Mouse (Mus musculus) forebrain, embryonic 11.5 days (tissue): ENCODE measurements around the gene Slc34a3. TPM values are rescaled to one million over a fixed set of nuclear protein-coding genes. Genes with fewer than 3 reads are reported as not detected.

Experiments
- ATAC-seq: fragments of 200-750 bp; cut with Nextera tagmentation; replicated peaks from 2 replicates; pipeline ENCODE4 v1.8.0; 2017; ENCODE audit warnings: moderate TSS enrichment; ENCODE audit not compliant: low FRiP score
- DNase-seq: peaks from one replicate; pipeline ENCODE4 v3.0.0-alpha.2; 2017; ENCODE audit warnings: low spot score
- H3K27ac ChIP-seq: fragments of 300-500 bp; sonication (generic); 2 replicates; pipeline ENCODE4 v1.5.1; 2014; ENCODE audit warnings: low read depth, low read length
- H3K27me3 ChIP-seq: fragments of 300-500 bp; sonication (generic); 2 replicates; pipeline ENCODE4 v1.6.1; 2014; ENCODE audit warnings: mild to moderate bottlenecking, low read length, mixed read lengths; ENCODE audit not compliant: control insufficient read depth, insufficient read depth
- H3K36me3 ChIP-seq: fragments of 300-500 bp; sonication (generic); 2 replicates; pipeline ENCODE4 v1.6.1; 2014; ENCODE audit warnings: mild to moderate bottlenecking, low read length, moderate library complexity, mixed read lengths; ENCODE audit not compliant: control insufficient read depth, insufficient read depth
- H3K4me1 ChIP-seq: fragments of 300-500 bp; sonication (generic); replicated peaks from 2 replicates; pipeline ENCODE4 v1.6.1; 2014; ENCODE audit warnings: low read length, mixed read lengths; ENCODE audit not compliant: control insufficient read depth, insufficient read depth
- H3K4me2 ChIP-seq: fragments of 300-500 bp; sonication (generic); 2 replicates; pipeline ENCODE4 v1.6.1; 2014; ENCODE audit warnings: low read depth, mild to moderate bottlenecking, low read length, moderate library complexity, mixed read lengths; ENCODE audit not compliant: severe bottlenecking
- H3K4me3 ChIP-seq: fragments of 300-500 bp; sonication (generic); 2 replicates; pipeline ENCODE4 v1.5.1; 2014; ENCODE audit warnings: low read depth, low read length
- H3K9ac ChIP-seq: fragments of 300-500 bp; sonication (generic); 2 replicates; pipeline ENCODE4 v1.6.1; 2014; ENCODE audit warnings: low read length
- H3K9me3 ChIP-seq: fragments of 300-500 bp; sonication (generic); 2 replicates; pipeline ENCODE4 v1.6.1; 2016; ENCODE audit warnings: low read length, mixed read lengths; ENCODE audit not compliant: control insufficient read depth
- WGBS: fragments of 180-500 bp; shearing (Covaris S2); extraction: QIAGEN DNeasy Blood & Tissue Kit; methylation state at CpG from one replicate; pipeline ENCODE4 v1.1.7; 2014; 5-methylcytosine and 5-hydroxymethylcytosine counted together
- polyA plus RNA-seq: library from polyadenylated mRNA; unstranded; fragments of >200 nt; fragmentation: Nextera tagmentation; extraction: Ambion mirVana; gene quantifications from 2 replicates; pipeline ENCODE4 v1.2.1, GENCODE M21; 2014

The Slc34a3 gene
- polyA plus RNA-seq, 1 experiment from 2014 or later, result not detected

GRCm38 (mm10) chr2:25211121-25211670, 23.0 kb downstream of the Slc34a3 start, which contains the start of gene Nelfb:
Nelfb (minus strand) TSS chr2:25211489.
- Histone ChIP-seq H3K9ac (peak within 1 kb of the TSS; percentile 89), H3K4me2 (peak within 1 kb of the TSS; percentile 75), H3K36me3 (no peaks in the 10 kb centered on the region), H3K27ac (peak within 1 kb of the TSS; percentile 57), H3K9me3 (no peaks in the 10 kb centered on the region), H3K4me1 (peaks cover 6% of the 10 kb centered on the region; the same call in 1 of the 2 replicates), H3K4me3 (peak within 1 kb of the TSS; percentile 78), H3K27me3 (no peaks in the 10 kb centered on the region)
- WGBS, result under 1% methylated on average over 43 of the region's 44 CpGs
- ATAC-seq (peak; percentile 95), DNase-seq (peak; percentile 95)

- Histone ChIP-seq H3K4me1 (peaks cover 6% of the 10 kb centered on the region; the same call in 1 of the 2 replicates), H3K27ac (peak overlapping the region; percentile 57), H3K9ac (peak overlapping the region; percentile 89), H3K27me3 (no peaks in the 10 kb centered on the region), H3K9me3 (no peaks in the 10 kb centered on the region), H3K36me3 (peaks cover 5% of the 10 kb centered on the region; the same call in 1 of the 2 replicates), H3K4me3 (peak overlapping the region; percentile 78), H3K4me2 (peak overlapping the region; percentile 75)
- peak; percentile 2; the same call in 1 of the 2 replicates for ATAC-seq
- DNase-seq, result no peak
- 1% methylated on average over 24 of the region's 24 CpGs for WGBS
Measured at GRCm38 (mm10) chr2:25210686-25211085, 23.5 kb downstream of the Slc34a3 start.

GRCm38 (mm10) chr2:25207593-25207992, 26.6 kb downstream of the Slc34a3 start:
- Histone ChIP-seq H3K9me3 (no peaks in the 10 kb centered on the region), H3K27me3 (no peaks in the 10 kb centered on the region), H3K4me2 (no peak overlapping the region), H3K27ac (no peak overlapping the region), H3K9ac (no peak overlapping the region), H3K4me3 (no peak overlapping the region), H3K4me1 (peaks cover 6% of the 10 kb centered on the region; the same call in 1 of the 2 replicates), H3K36me3 (peaks cover 11% of the 10 kb centered on the region; the same call in 1 of the 2 replicates)
- WGBS, result 85% methylated on average over 1 of the region's 1 CpGs
- DNase-seq, result no peak
- ATAC-seq, result no peak

GRCm38 (mm10) chr2:25203631-25204214, 30.4 kb downstream of the Slc34a3 start:
- Histone ChIP-seq H3K4me2 (no peak overlapping the region), H3K9ac (no peak overlapping the region), H3K4me1 (no peaks in the 10 kb centered on the region), H3K36me3 (peaks cover 22% of the 10 kb centered on the region), H3K9me3 (no peaks in the 10 kb centered on the region), H3K4me3 (no peak overlapping the region), H3K27me3 (no peaks in the 10 kb centered on the region), H3K27ac (no peak overlapping the region)
- DNase-seq (no peak), ATAC-seq (no peak)
- 65% methylated on average over 4 of the region's 4 CpGs for WGBS

- no peaks in the 10 kb centered on the region for H3K4me1 ChIP-seq
- no peak overlapping the region for H3K4me2 ChIP-seq
- H3K9ac ChIP-seq, result no peak overlapping the region
- no peak overlapping the region for H3K27ac ChIP-seq
- H3K4me3 ChIP-seq, result no peak overlapping the region
- peaks cover 10% of the 10 kb centered on the region for H3K27me3 ChIP-seq
- ATAC-seq, result no peak
- H3K9me3 ChIP-seq, result no peaks in the 10 kb centered on the region
- no peak for DNase-seq
- peaks cover 17% of the 10 kb centered on the region for H3K36me3 ChIP-seq
- 94% methylated on average over 2 of the region's 2 CpGs for WGBS
Measured at GRCm38 (mm10) chr2:25200631-25201030, 33.5 kb downstream of the Slc34a3 start.

GRCm38 (mm10) chr2:25197946-25198345, 36.2 kb downstream of the Slc34a3 start:
- DNase-seq (no peak), ATAC-seq (no peak)
- no peak overlapping the region for H3K9ac ChIP-seq
- no peak overlapping the region for H3K4me3 ChIP-seq
- peaks cover 15% of the 10 kb centered on the region for H3K36me3 ChIP-seq
- H3K4me1 ChIP-seq, result no peaks in the 10 kb centered on the region; the same call in 1 of the 2 replicates
- no peak overlapping the region for H3K4me2 ChIP-seq
- no peak overlapping the region for H3K27ac ChIP-seq
- H3K9me3 ChIP-seq, result no peaks in the 10 kb centered on the region
- peaks cover 23% of the 10 kb centered on the region for H3K27me3 ChIP-seq

- Histone ChIP-seq H3K27ac (no peak overlapping the region), H3K9me3 (no peaks in the 10 kb centered on the region)
- no peak for ATAC-seq
Measured at GRCm38 (mm10) chr2:25197191-25197590, 37.0 kb downstream of the Slc34a3 start.

GRCm38 (mm10) chr2:25196172-25196954, 37.8 kb downstream of the Slc34a3 start, which contains the start of gene Tor4a:
Tor4a (minus strand) TSS chr2:25196886.
- Histone ChIP-seq H3K9me3 (no peaks in the 10 kb centered on the region), H3K9ac (no peak within 1 kb of the TSS), H3K4me2 (no peak within 1 kb of the TSS), H3K27ac (no peak within 1 kb of the TSS), H3K36me3 (peaks cover 8% of the 10 kb centered on the region), H3K4me1 (no peaks in the 10 kb centered on the region; the same call in 1 of the 2 replicates), H3K4me3 (no peak within 1 kb of the TSS), H3K27me3 (peaks cover 23% of the 10 kb centered on the region)
- DNase-seq (no peak), ATAC-seq (no peak)
- 8% methylated on average over 8 of the region's 8 CpGs for WGBS

More at GRCm38 (mm10) chr2:25197191-25197590, 37.0 kb downstream of the Slc34a3 start:
- Histone ChIP-seq H3K4me1 (no peaks in the 10 kb centered on the region; the same call in 1 of the 2 replicates), H3K4me2 (no peak overlapping the region), H3K9ac (no peak overlapping the region), H3K4me3 (no peak overlapping the region), H3K36me3 (peaks cover 11% of the 10 kb centered on the region), H3K27me3 (peaks cover 23% of the 10 kb centered on the region)
- WGBS, result 16% methylated on average over 2 of the region's 2 CpGs
- no peak for DNase-seq
